Mouse (Mus musculus) embryonic fibroblast, embryonic 13.5 days (primary cell): ENCODE results near the gene Mgat5b.

ENCODE experiments used
- CTCF ChIP-seq: IDR thresholded peaks from 2 replicates; pipeline ENCODE4 v1.5.1; 2011; ENCODE audit warnings: mild to moderate bottlenecking, control low read depth, low read length, moderate library complexity, borderline replicate concordance; ENCODE audit not compliant: insufficient read depth
- POLR2A ChIP-seq: IDR thresholded peaks from 2 replicates; pipeline ENCODE4 v1.6.1; 2011; ENCODE audit warnings: low read depth, mild to moderate bottlenecking, control low read depth, low read length, moderate library complexity

GRCm38 (mm10) chr11:116991410-116991809 is 72.7 kb downstream of the Mgat5b start:
- TF ChIP-seq POLR2A: no peak
- no peak for TF ChIP-seq CTCF
